Mouse (Mus musculus) neural tube, embryonic 13.5 days (tissue): ENCODE measurements around the gene Enkur. TPM values are rescaled to one million over a fixed set of nuclear protein-coding genes. Genes with fewer than 3 reads are reported as not detected.
A peak's percentile ranks its signal among the peaks of the same experiment; 100 is the strongest.
"Not testable (repeated sequence)": the region's sequence is repeated elsewhere in the genome, so short reads cannot be mapped to it uniquely, and the experiment has no call there.

ENCODE experiments used
- ATAC-seq: fragments of 200-750 bp; cut with Nextera tagmentation; 2 replicates; pipeline ENCODE4 v1.8.0; 2017; ENCODE audit warnings: low read depth, mild to moderate bottlenecking, moderate TSS enrichment, moderate library complexity
- H3K27ac ChIP-seq: fragments of 300-500 bp; sonication (generic); replicated peaks from 2 replicates; pipeline ENCODE4 v1.5.1; 2015; ENCODE audit warnings: moderate library complexity, mild to moderate bottlenecking, inconsistent platforms
- H3K27me3 ChIP-seq: fragments of 300-500 bp; sonication (generic); 2 replicates; pipeline ENCODE4 v1.6.1; 2015; ENCODE audit warnings: mild to moderate bottlenecking, inconsistent platforms
- H3K36me3 ChIP-seq: fragments of 300-500 bp; sonication (generic); 2 replicates; pipeline ENCODE4 v1.6.1; 2015; ENCODE audit warnings: mild to moderate bottlenecking, inconsistent platforms
- H3K4me1 ChIP-seq: fragments of 300-500 bp; sonication (generic); replicated peaks from 2 replicates; pipeline ENCODE4 v1.6.1; 2015; ENCODE audit warnings: inconsistent platforms
- H3K4me2 ChIP-seq: fragments of 300-500 bp; sonication (generic); 2 replicates; pipeline ENCODE4 v1.6.1; 2015; ENCODE audit warnings: inconsistent platforms, mild to moderate bottlenecking, moderate library complexity
- H3K4me3 ChIP-seq: fragments of 300-500 bp; sonication (generic); 2 replicates; pipeline ENCODE4 v1.5.1; 2015; ENCODE audit warnings: mild to moderate bottlenecking, inconsistent platforms
- H3K9ac ChIP-seq: fragments of 300-500 bp; sonication (generic); 2 replicates; pipeline ENCODE4 v1.6.1; 2015; ENCODE audit warnings: moderate library complexity, mild to moderate bottlenecking, inconsistent platforms
- H3K9me3 ChIP-seq: fragments of 300-500 bp; sonication (generic); 2 replicates; pipeline ENCODE4 v1.6.1; 2016; ENCODE audit warnings: inconsistent platforms
- WGBS: fragments of 180-500 bp; shearing (Covaris S2); methylation state at CpG from one replicate; pipeline ENCODE4 v1.1.7; 2015; 5-methylcytosine and 5-hydroxymethylcytosine counted together
- polyA plus RNA-seq: library from polyadenylated mRNA; unstranded; fragments of >200 nt; fragmentation: Nextera tagmentation; extraction: Ambion mirVana; gene quantifications from 2 replicates; pipeline ENCODE4 v1.2.1, GENCODE M21; 2015

The Enkur gene
- 1.5 and 1.6 TPM in 2 replicates for polyA plus RNA-seq

- ATAC-seq: peak; percentile 99
- Histone ChIP-seq H3K4me2 (peak within 1 kb of the TSS; percentile 69), H3K9me3 (no peaks in the 10 kb centered on the region), H3K9ac (peak within 1 kb of the TSS; percentile 73), H3K27me3 (no peaks in the 10 kb centered on the region), H3K27ac (peak within 1 kb of the TSS; percentile 85), H3K4me1 (peaks cover 23% of the 10 kb centered on the region), H3K4me3 (peak within 1 kb of the TSS; percentile 71), H3K36me3 (no peaks in the 10 kb centered on the region)
- 2% methylated on average over 42 of the region's 43 CpGs for WGBS
Measured at GRCm38 (mm10) chr2:21204912-21205830, at the start of gene Enkur, which contains the start of gene Thnsl1. Gene Enkur, minus strand, starts transcription at chr2:21205365. Gene Thnsl1, plus strand, starts transcription at chr2:21205724.

- Histone ChIP-seq H3K4me1 (no peaks in the 10 kb centered on the region), H3K9ac (no peak overlapping the region), H3K27me3 (no peaks in the 10 kb centered on the region), H3K4me3 (no peak overlapping the region), H3K36me3 (no peaks in the 10 kb centered on the region), H3K27ac (no peak overlapping the region), H3K9me3 (no peaks in the 10 kb centered on the region), H3K4me2 (no peak overlapping the region)
- no peak for ATAC-seq
Measured at GRCm38 (mm10) chr2:21254308-21254707, 49.1 kb upstream of the Enkur start.

GRCm38 (mm10) chr2:21253644-21254043 lies 48.5 kb upstream of the Enkur start:
- 80% methylated on average over 3 of the region's 3 CpGs for WGBS

GRCm38 (mm10) chr2:21245477-21246102 lies 40.4 kb upstream of the Enkur start:
- no peak for ATAC-seq
- 92% methylated on average over 2 of the region's 2 CpGs for WGBS

More at GRCm38 (mm10) chr2:21253644-21254043, 48.5 kb upstream of the Enkur start:
- no peak overlapping the region for H3K4me2 ChIP-seq
- no peaks in the 10 kb centered on the region for H3K4me1 ChIP-seq
- H3K9me3 ChIP-seq: no peaks in the 10 kb centered on the region
- ATAC-seq: no peak
- no peak overlapping the region for H3K27ac ChIP-seq
- no peaks in the 10 kb centered on the region for H3K36me3 ChIP-seq
- no peak overlapping the region for H3K4me3 ChIP-seq
- no peaks in the 10 kb centered on the region for H3K27me3 ChIP-seq
- no peak overlapping the region for H3K9ac ChIP-seq

GRCm38 (mm10) chr2:21244986-21245385 lies 39.8 kb upstream of the Enkur start:
- WGBS: 86% methylated on average over 4 of the region's 4 CpGs

More at GRCm38 (mm10) chr2:21245477-21246102, 40.4 kb upstream of the Enkur start:
- Histone ChIP-seq H3K36me3 (no peaks in the 10 kb centered on the region), H3K9me3 (no peaks in the 10 kb centered on the region), H3K9ac (no peak overlapping the region), H3K4me1 (no peaks in the 10 kb centered on the region), H3K27ac (no peak overlapping the region), H3K4me2 (no peak overlapping the region), H3K4me3 (no peak overlapping the region), H3K27me3 (no peaks in the 10 kb centered on the region)

GRCm38 (mm10) chr2:21244104-21244503 lies 38.9 kb upstream of the Enkur start:
- H3K9me3 ChIP-seq, H3K4me2 ChIP-seq, ATAC-seq, H3K27ac ChIP-seq, H3K27me3 ChIP-seq, H3K9ac ChIP-seq, H3K36me3 ChIP-seq, H3K4me1 ChIP-seq, H3K4me3 ChIP-seq: not testable (repeated sequence)
- WGBS: 82% methylated on average over 4 of the region's 6 CpGs

More at GRCm38 (mm10) chr2:21244986-21245385, 39.8 kb upstream of the Enkur start:
- H3K27me3 ChIP-seq: no peaks in the 10 kb centered on the region
- no peak for ATAC-seq
- no peaks in the 10 kb centered on the region for H3K36me3 ChIP-seq
- no peak overlapping the region for H3K4me3 ChIP-seq
- H3K9me3 ChIP-seq: no peaks in the 10 kb centered on the region
- no peak overlapping the region for H3K4me2 ChIP-seq
- no peaks in the 10 kb centered on the region for H3K4me1 ChIP-seq
- no peak overlapping the region for H3K27ac ChIP-seq
- H3K9ac ChIP-seq: no peak overlapping the region

- no peaks in the 10 kb centered on the region for H3K27me3 ChIP-seq
- H3K4me3 ChIP-seq: no peak overlapping the region
- no peak for ATAC-seq
- 86% methylated on average over 5 of the region's 5 CpGs for WGBS
- no peak overlapping the region for H3K27ac ChIP-seq
- H3K9ac ChIP-seq: no peak overlapping the region
- H3K9me3 ChIP-seq: no peaks in the 10 kb centered on the region
- H3K4me2 ChIP-seq: no peak overlapping the region
- H3K4me1 ChIP-seq: no peaks in the 10 kb centered on the region
- no peaks in the 10 kb centered on the region for H3K36me3 ChIP-seq
Measured at GRCm38 (mm10) chr2:21236846-21237245, 31.7 kb upstream of the Enkur start.

- H3K4me2 ChIP-seq: no peak overlapping the region
- no peak for ATAC-seq
- H3K4me1 ChIP-seq: no peaks in the 10 kb centered on the region
- H3K27ac ChIP-seq: no peak overlapping the region
- H3K4me3 ChIP-seq: no peak overlapping the region
- no peaks in the 10 kb centered on the region for H3K27me3 ChIP-seq
- 97% methylated on average over 4 of the region's 4 CpGs for WGBS
- H3K9me3 ChIP-seq: no peaks in the 10 kb centered on the region
- no peaks in the 10 kb centered on the region for H3K36me3 ChIP-seq
- no peak overlapping the region for H3K9ac ChIP-seq
Measured at GRCm38 (mm10) chr2:21235844-21236386, 30.8 kb upstream of the Enkur start.

- no peaks in the 10 kb centered on the region for H3K4me1 ChIP-seq
- H3K4me3 ChIP-seq: no peak overlapping the region
- H3K27ac ChIP-seq: no peak overlapping the region
- H3K4me2 ChIP-seq: no peak overlapping the region
- 80% methylated on average over 9 of the region's 9 CpGs for WGBS
- H3K9me3 ChIP-seq: no peaks in the 10 kb centered on the region
- ATAC-seq: no peak
- H3K9ac ChIP-seq: no peak overlapping the region
- no peaks in the 10 kb centered on the region for H3K36me3 ChIP-seq
- no peaks in the 10 kb centered on the region for H3K27me3 ChIP-seq
Measured at GRCm38 (mm10) chr2:21234871-21235648, 29.9 kb upstream of the Enkur start.

GRCm38 (mm10) chr2:21231147-21231546 lies 26.0 kb upstream of the Enkur start:
- no peak overlapping the region for H3K4me3 ChIP-seq
- H3K9ac ChIP-seq: no peak overlapping the region
- ATAC-seq: no peak
- no peak overlapping the region for H3K4me2 ChIP-seq
- no peak overlapping the region for H3K27ac ChIP-seq
- 81% methylated on average over 3 of the region's 3 CpGs for WGBS
- H3K4me1 ChIP-seq: no peaks in the 10 kb centered on the region
- H3K9me3 ChIP-seq: no peaks in the 10 kb centered on the region
- no peaks in the 10 kb centered on the region for H3K36me3 ChIP-seq
- no peaks in the 10 kb centered on the region for H3K27me3 ChIP-seq

- H3K4me1 ChIP-seq: no peaks in the 10 kb centered on the region
- H3K27ac ChIP-seq: no peak overlapping the region
- no peak overlapping the region for H3K9ac ChIP-seq
- H3K9me3 ChIP-seq: no peaks in the 10 kb centered on the region
- H3K4me3 ChIP-seq: no peak overlapping the region
- ATAC-seq: no peak
- no peaks in the 10 kb centered on the region for H3K36me3 ChIP-seq
- no peaks in the 10 kb centered on the region for H3K27me3 ChIP-seq
- H3K4me2 ChIP-seq: no peak overlapping the region
- 62% methylated on average over 2 of the region's 2 CpGs for WGBS
Measured at GRCm38 (mm10) chr2:21230276-21230675, 25.1 kb upstream of the Enkur start.
